In genomic region chr6:84899002-84899774, GRCm38 (mm10) we compare ENCODE assay signal across 19 mouse cellular contexts.
"Had no signal": no experiment of that assay in that cellular context is flagged by ENCODE, and none has a peak within 500 bp of the region (broad histone marks: within the 10 kb centered on the region; RNA-seq: fewer than 3 reads in every experiment).

No protein-coding gene starts in this region.

- DNase-seq: lung, adult 18-20 months; lung, embryonic 14.5 days; lung, postnatal 10 days; lung, postnatal 4 days; midbrain, embryonic 14.5 days; retina, postnatal 1 day; right cerebral cortex, adult 18-20 months; right cerebral cortex, postnatal 25 days; right cerebral cortex, postnatal 4 days; spleen, adult 18-20 months; thymus, adult 18-20 months; thymus, postnatal 14 days; thymus, postnatal 36 days had no signal

- ATAC-seq: midbrain, embryonic 16.5 days had no signal

- H3K9me3 ChIP-seq: midbrain, embryonic 10.5 days; midbrain, embryonic 12.5 days; neural tube, embryonic 13.5 days; neural tube, embryonic 15.5 days had no signal

- H3K27ac ChIP-seq: midbrain, embryonic 10.5 days; midbrain, embryonic 12.5 days; neural tube, embryonic 13.5 days; neural tube, embryonic 15.5 days had no signal

- H3K4me1 ChIP-seq: midbrain, embryonic 10.5 days; midbrain, embryonic 12.5 days; neural tube, embryonic 13.5 days; neural tube, embryonic 15.5 days had no signal

- H3K4me3 ChIP-seq: midbrain, embryonic 10.5 days; midbrain, embryonic 12.5 days; myocyte; neural tube, embryonic 13.5 days; neural tube, embryonic 15.5 days had no signal

- H3K9ac ChIP-seq: lung, embryonic 14.5 days; midbrain, embryonic 12.5 days; neural tube, embryonic 13.5 days; neural tube, embryonic 15.5 days had no signal

- H3K4me2 ChIP-seq: lung, embryonic 14.5 days; midbrain, embryonic 12.5 days; neural tube, embryonic 13.5 days; neural tube, embryonic 15.5 days had no signal

- H3K36me3 ChIP-seq: midbrain, embryonic 10.5 days; midbrain, embryonic 12.5 days; neural tube, embryonic 13.5 days; neural tube, embryonic 15.5 days had no signal

- H3K27me3 ChIP-seq: midbrain, embryonic 12.5 days; neural tube, embryonic 13.5 days; neural tube, embryonic 15.5 days had no signal
